Mouse (Mus musculus) adipocyte (in vitro differentiated cells): ENCODE results near the gene Best3.
"Not testable (repeated sequence)": the region's sequence is repeated elsewhere in the genome, so short reads cannot be mapped to it uniquely, and the experiment has no call there.

Source experiments
- DNase-seq: peaks from one replicate; pipeline ENCODE4 v3.0.0-alpha.2; 2016; ENCODE audit warnings: low spot score

The Best3 gene

DNA sequence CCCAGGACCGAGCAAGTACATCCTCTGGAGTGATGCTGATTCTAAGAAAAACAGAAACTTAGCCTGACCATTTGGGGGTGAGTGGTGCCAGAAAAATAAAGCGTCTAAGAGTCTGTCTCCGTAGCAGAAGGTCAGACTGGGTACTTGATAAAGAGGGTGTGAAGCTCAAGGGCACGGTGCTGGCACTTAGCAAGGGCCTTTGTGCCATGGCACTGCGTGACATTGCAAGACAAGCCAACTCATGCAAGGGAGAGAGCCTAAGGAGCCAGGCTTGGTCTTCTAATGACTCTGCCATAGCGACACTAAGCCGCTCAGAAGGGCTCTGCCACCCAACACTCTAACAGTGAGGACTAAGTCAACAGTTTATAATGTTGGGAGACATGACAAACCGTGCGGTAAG is 7.3 kb upstream of the Best3 start:
- DNase-seq: no peak

DNA sequence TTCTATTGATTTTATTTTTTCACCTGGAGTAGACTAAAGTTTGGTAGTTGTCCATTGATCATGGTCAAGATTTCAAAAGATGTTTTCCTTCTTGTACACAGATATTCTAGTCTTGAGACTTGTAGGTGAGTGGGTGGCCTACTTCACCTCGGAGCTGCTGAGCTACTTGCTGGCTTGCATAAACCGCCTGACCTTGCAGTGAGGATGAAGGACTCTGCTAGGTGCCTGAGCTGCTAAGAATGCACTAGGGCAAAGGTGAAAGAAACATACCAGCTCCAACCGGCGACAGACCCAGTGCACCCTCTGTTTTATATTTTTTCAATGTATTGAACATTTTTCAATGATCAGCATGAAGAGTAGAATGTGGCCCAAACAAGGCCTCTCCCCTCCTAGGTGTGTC is 5.8 kb upstream of the Best3 start:
- no peak for DNase-seq

DNA sequence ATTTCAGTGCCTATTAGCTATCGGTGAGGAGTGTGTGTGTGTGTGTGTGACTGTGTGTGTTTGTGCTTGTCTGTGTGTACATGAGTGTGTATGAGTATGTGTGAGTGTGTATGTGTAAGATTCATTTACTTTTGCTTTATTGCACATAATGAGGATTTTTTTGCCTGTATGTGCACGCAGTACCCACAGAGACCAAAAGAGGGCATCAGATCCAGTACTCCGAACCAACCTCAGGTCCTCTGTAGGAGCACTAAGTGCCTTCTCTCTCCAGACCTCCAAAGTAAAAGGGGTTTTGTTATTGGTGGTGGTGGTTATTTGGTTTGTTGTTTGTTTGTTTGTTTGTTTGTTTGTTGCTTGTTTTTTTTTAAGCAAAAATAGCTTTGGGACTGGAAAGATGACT is 5.2 kb upstream of the Best3 start:
- no peak for DNase-seq

DNA sequence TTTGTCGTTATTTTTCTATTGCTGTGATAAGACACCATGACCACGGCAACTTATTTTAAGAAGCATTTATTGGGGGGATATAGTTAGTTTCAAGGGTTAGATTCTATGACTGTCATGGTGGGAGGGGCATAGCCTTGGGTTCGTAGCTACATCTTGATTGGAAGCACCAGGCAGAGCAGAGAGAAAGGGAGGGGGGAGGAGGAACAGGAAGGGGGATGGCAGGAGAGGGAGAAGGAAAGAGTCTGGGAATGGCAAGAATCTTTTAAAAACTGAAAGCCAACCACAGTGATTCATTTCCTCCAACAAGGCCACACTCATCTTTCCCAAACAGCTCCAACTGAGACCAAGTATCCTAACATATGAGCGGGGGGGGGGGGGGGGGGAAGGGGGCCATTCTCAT is 3.6 kb upstream of the Best3 start:
- DNase-seq: no peak

DNA sequence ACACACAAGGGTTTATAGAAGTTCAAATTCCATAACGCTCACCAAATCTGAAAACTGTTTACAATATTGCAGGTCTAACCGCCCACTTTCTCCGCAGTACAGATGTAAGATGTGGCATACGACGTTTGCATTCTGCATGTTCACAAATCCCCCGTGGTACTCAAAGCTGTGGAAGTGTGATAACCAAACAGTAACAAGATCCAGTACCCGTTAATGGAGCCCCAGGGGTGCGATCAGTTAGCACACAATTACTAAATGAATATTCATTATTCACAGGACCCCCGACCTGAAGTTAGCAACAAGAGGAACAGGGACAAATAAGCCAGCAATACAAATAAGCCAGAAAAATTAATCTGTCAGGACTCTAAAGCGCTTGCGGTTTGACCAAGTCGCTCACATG is 1.3 kb upstream of the Best3 start:
- no peak for DNase-seq

DNA sequence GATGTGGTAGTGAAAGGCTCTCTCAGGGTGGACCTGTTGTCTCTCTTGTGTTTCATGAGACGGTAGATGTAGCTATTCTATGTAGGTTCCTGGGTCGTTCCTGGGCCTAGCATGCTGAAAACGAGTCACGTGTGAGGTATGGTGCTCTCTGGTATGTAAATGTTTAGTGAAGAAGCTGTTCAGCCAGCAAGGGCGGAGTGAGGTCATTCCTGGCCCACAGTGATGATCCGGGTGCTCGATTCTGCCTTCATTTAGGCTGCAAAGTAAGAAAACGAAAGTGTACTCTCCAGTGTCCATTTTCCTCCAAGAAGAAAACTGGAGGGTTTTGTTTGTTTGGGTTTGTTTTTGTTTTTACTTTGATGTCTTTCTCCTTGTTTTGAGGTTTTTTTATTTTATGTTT is 7.9 kb downstream of the Best3 start:
- DNase-seq: no peak

DNA sequence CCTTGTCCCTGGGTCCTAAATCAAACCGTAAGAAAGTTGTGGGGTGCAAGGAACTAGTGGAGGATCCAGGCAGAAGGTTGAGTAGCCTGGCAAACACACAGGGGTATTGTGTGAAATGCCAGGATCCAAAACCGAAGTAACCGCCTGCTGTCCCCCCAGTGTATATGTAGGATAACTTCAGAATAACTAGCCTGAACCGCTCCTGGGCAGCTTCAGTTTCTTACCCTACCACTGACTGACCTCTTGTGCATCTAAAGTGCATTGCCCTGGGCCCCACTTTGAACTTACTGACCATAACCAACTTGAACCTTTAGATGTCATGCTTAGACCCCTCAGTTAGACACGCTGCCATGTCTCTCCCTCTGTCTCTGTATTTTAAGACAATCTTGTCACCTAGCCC is 9.0 kb downstream of the Best3 start:
- DNase-seq: no peak

DNA sequence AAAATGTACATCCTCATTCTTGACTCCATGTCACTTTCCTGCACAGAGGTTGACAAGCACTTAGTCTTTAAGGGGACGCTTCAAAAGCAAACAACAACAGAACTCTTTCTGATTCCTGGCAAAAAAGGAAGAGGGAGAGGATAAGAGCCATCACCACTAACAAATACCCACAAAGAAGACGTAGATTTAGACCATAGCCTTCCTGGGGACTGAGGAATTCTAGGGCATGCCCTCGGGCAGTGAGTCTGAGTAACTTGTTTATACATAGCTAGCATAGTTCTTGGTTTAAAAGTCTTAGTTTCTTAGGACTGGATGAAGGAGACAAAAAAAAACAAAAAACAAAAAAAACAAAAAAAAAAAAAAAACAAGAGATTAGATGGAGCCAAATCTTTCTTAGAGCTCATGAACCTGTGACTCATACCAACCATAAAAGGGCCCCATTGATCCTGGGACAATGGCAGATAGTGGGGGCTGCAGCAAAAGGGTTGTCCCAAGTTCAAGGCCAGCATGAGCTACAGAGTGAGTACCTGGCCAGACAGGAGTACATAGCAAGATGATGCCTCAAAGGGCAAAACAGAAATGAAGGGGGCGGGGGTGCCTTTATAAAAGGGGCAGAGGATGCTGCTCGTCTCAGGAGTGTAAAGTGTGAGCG is 9.6 kb downstream of the Best3 start:
- DNase-seq: peak; percentile 13

DNA sequence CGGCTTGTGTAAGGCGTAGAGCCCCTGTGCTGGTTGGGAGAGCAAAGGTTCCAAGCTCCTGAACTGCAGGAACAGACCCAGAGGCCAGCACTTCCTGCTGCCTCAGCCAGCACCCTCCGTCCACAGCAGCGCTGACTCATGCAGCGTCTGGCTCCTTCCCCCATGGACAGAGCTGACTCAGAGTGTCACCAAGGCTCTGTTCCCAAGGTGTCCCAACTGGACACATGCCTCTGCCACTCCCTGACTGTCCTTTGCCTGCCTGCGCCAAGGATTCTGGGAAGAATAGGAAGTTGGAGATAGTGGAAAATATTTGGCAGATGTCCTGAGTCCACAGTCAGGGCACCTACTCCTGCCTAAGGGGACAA is 10.1 kb downstream of the Best3 start:
- DNase-seq: peak; percentile 75

DNA sequence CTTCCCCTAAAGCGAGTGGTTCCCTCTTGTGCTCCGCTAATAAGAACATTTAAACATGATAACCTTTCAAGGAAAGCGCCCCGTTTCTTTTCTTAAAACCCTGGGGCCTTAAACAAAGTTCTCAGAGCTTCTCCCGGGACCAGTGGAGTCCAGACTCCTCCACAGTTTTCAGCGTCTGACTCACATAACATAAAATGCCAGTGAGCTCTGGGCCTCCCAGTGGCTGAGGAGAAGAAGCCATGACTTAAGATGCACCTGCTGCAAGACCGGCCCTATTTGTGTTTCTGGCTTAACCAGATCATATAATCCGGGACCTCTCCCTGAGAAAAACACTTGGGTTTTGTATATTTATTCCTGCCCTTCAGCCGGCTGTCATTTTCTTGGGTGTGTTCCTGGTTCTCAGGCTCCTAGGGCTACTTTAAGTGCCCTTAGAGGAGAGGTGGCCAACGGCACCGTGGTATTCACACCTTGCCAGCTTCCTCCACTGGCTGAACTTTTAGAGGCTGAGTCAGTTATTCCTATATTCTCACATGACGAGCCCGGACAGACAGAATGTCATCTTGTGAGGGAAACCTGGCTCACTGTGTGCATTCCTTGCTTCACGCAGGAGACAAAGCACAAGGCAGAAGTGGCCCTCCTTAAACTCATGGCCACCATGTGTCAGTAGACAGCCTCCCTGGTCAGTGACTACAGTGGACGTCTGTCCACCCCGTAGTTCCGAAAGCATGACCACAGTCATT is 12.8 kb downstream of the Best3 start:
- DNase-seq: no peak

DNA sequence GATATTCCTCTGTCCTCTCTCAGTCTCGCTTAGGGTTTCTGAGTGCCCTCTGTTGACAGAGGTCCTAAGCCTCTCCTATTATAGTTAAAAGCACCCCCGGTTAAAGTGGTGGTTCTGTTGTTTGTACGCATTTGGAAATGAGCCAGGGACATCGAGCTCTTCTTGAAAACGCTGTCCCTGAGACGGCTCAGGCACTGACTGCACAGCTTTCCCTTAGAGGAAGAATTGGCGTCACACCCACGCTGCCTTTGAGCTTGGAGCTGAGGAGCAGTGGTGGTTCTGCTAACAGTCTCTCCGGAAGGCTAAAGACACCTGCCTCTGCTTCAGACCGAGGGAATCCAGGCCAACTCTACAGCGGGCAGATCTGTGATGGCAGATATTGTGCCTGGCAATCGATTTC is 14.9 kb downstream of the Best3 start:
- DNase-seq: no peak

DNA sequence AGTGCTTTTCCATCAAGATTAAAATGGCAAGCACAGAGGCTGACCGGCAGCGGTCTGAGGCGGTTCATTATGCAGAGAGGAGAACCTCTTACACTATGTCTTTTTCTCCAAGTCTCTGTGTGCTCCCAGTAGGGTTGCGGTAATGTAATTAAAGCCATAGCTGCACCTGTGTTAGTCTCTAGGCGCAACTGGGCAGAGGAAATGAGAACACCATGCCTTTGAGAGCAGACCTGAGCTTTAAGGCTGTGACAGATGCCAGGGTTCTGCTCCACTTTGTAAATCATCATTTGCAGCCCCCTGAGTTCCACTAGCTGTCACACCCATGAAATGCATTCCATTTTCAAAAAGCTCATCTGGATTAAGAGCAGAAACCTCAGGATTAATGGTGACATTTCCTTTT is 18.6 kb downstream of the Best3 start:
- no peak for DNase-seq

DNA sequence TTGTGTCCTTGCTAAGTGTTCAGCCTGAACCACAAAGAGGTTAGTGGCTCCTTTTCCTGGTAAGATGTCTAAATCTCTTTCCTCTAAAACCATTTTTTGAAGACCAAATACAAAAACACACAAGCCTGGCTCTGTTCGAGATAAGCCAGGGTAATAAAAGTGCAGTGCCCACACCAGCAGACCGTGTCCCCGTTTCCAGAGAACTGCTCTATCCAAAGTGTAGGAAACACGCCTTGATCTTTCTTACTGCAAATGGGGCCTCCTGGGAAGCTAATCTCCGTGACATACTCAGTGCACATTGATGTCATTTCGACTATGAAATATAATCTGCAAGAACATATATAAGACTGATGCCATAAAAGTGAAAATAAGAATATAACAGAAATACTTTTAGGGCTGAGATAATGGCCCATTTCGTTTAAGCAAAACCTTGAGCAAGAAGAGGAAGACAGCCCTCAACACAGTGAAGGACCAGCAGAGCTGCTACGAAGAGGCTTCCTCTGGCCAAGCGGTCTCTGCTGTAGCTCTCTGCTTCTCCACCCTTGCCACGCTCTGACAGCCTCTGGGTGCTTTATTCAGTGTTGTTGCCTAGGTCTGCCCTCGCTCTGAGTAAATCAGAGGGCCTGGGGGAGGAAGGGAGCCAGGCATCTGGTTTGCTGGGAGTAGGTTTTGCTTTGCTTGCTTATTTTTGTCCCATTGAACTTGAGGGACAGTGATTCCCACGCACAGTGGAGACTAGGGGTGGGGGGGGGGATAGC is 19.8 kb downstream of the Best3 start:
- DNase-seq: no peak

DNA sequence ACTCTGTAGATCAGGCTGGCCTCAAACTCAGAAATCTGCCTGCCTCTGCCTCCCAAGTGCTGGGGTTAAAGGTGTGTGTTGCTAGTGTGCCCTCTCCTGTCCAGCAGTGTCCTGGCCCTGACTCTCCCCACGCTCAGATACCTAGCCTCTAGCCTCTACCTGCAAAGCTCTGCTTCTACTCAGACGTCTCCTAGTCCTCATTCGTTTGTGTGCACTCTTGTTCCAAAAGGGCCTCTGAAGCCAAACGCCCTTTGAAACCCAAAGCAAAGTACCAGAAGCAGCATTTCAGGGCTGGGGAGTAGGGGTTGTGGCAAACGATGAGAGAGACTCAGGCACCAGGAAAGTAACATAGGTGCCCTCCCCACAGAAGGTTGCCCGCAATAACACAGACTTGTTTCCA is 23.6 kb downstream of the Best3 start:
- no peak for DNase-seq

DNA sequence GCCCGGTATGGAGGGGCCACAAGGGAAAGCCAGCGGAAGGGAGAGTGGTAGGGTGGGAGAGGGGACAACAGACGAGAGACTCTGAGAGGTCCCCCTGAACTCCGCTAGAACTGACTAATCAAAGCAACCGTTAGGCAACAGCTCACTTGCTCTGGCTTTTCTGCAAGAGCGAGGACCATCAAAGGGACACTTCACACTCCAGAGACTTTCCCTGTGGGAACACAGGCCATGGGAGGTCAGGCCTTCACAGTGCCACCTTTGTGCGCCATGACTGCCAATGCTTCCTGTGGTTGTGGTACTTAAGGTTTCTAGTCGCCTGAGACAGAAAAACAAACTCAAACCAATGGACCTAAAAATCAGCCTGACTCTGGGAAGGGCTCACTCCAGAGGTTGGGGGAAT is 24.9 kb downstream of the Best3 start:
- no peak for DNase-seq

DNA sequence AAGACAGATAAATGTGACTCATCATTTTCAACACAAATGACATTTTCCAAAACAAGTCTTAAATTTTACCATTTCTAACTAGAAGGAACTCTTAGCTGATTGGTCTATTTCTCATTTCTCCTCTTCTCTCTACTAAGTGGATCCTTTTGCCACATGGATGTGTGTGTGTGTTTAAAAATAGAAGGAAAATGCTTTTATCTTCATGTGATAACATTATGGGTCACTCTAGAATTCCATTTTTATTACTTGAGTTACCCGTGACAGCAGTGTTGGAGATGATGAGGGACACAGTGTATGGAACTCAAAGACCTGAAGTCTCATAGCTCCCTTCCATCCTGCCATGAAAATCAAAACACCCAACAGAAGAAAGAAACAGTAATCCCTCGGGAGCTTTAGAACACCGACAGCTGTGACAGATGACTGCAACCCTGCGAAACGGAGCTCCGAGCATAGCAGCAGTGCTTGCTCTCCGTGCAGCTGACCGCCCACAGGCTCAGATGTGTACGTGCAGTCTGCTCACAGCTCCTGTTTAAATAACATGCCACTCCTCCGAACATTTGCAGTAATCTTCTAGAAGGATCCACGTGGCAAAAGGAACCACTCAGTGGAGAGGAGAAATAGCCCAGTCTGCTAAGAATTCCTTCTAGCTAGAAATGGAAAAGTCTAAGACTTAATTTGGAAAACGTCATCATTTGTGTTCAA is 27.7 kb downstream of the Best3 start:
- DNase-seq: no peak

DNA sequence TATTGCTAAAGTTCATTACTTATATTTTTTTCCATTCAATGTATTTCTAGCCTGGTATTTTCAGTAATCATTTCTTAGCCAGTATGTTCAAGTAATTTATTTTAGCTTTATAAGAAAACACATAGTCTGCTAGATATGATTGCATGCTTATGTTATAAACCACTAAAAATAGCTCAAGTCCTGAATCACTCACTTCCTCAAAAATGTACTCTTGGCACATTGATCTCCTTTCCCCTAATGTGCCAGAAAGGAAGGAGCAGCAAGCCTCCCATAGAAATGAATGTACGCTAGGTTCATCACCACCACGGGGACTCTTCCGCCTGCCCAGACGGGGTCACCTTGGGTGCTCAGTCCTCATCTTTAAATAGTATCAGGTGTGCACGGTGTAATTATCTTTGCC is 28.5 kb downstream of the Best3 start:
- DNase-seq: no peak

DNA sequence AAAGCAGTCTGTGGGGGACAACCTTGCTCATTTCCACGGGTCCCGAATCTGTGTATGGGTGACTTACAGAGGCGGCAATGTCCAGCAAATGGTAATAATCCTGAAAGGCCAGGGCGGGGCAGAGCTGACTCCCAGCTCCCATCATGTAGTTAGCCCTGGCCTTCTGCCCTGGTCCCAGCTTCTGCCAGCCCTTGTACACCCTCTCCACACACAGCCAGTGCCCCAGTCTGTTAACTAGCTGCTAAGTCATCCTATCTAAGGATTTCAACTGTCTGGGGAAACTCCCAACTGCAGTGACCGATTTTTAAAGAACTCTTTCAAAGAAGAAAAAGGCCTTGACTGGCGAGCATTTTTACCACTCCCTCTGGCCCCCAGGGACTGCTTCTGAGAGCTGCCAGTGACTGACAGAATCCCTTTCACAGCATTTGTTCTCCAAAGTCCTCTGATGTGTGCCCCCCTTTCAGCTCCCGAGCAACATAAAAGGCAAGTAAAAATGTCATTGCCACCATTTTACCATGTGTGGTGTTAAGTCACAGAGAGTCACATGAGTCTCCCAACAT is 32.2 kb downstream of the Best3 start:
- DNase-seq: no peak

DNA sequence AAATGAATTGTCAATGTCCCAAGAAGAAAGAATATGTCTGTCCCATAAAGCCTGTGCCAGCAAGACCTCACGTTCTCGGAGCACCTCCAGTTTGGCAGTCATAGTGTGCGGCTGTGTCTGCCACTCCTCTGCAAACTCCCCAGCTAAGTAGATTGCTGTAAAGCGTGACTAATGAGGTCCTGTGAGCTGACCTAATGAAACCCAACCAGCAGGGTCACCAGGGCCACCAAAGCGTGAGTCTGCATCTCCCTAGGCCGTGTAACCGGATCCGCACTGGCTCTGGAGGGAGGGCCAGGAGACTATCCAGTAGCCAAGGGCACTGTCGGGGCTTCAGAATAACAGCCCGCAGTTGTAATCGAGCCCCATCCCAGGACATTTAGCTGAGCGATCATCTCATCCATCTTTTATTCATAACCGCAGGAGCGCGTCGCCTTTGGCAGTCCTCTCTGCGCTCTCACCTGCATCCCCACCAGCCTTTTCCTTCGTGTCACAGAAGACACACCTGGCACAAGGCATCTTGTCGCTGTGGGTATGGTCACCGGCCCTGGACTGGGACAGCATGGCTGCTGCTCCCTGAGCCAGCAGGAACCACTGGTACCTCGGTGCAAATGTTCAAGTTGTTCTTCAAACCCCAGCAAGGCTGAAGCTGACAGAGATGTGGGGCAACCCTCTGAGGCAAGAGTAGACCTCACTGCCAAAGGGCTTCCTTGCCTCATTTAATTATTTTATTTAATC is 35.1 kb downstream of the Best3 start:
- DNase-seq: no peak

DNA sequence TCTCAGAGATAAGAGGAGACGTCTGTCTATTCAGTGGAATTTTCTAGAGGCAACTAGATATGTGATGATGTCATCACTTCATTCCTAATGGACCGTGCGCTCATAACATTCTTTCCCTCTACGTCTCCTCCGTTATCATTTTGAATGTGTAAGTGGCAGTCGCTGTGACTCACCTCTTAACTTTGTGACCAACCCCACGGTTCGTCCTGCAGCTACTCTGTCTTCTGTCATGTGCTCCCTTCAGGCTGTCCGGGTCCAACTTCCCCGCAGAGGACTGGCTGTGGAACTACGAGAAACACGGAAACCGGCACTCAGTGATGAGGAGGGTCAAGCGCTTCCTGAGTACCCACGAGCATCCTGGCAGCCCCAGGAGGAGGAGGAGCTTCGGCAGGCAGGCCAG is 37.6 kb downstream of the Best3 start:
- no peak for DNase-seq

DNA sequence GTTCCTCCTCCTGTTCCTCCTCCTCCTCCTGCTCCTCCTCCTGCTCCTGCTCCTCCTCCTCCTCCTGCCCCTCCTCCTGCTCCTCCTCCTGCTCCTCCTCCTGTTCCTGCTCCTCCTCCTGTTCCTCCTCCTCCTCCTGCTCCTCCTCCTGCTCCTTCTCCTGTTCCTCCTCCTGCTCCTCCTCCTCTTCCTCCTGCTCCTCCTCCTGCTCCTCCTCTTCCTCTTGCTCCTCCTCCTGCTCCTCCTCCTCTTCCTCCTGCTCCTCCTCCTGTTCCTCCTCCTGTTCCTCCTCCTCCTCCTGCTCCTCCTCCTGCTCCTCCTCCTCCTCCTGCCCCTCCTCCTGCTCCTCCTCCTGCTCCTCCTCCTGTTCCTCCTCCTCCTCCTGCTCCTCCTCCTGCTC is 39.7 kb downstream of the Best3 start:
- DNase-seq: not testable (repeated sequence)

DNA sequence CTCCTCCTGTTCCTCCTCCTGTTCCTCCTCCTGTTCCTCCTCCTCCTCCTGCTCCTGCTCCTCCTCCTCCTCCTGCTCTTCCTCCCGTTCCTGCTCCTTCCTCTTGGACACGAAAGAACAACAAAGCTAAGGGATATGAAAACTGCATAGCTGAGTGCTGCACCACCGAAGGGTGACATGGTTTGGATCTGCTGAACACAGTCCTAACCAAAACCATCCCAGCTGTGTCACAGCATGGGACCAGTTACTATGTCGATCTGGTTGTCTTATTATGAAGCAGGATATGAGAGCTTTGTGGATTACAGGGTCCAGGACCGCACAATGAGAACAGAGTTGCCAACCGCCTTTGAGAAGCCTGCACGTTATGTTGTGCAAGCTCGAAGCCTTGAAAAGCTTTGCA is 40.1 kb downstream of the Best3 start:
- DNase-seq: no peak
